Mouse (Mus musculus): Measurements from ENCODE around the gene Stab2. TPM values are rescaled to one million over a fixed set of nuclear protein-coding genes. Genes with fewer than 3 reads are reported as not detected.

Gene Stab2
- polyA plus RNA-seq, 1 experiment from 2014 or later, result 1.1 TPM

- Histone ChIP-seq H3K9me3 (ENCODE audit: control insufficient read depth, low read depth, low read length) (no peaks in the 10 kb centered on the region), H3K4me2 (replicated peaks; ENCODE audit: low read depth, low read length) (no peak overlapping the region), H3K36me3 (ENCODE audit: control insufficient read depth, insufficient read depth, low read length) (no peaks in the 10 kb centered on the region), H3K27me3 (ENCODE audit: control insufficient read depth, insufficient read depth, low read length) (no peaks in the 10 kb centered on the region), H3K4me1 (ENCODE audit: control insufficient read depth, insufficient read depth, low read length) (no peaks in the 10 kb centered on the region), H3K9ac (replicated peaks; ENCODE audit: low read depth, low read length) (no peak overlapping the region), H3K4me3 (ENCODE audit: low read depth, low read length) (no peak overlapping the region), H3K27ac (ENCODE audit: low read length) (no peak overlapping the region)
- 33% methylated on average over 5 of the region's 5 CpGs for WGBS
- ATAC-seq (ENCODE audit: insufficient number of reproducible peaks, insufficient read depth, low FRiP score, low read depth), result no peak
These were observed 7.6 kb upstream of the Stab2 start for GRCm38 (mm10) chr10:87015403-87015802.

GRCm38 (mm10) chr10:87014391-87014965 lies 6.7 kb upstream of the Stab2 start:
- Histone ChIP-seq H3K9ac (replicated peaks; ENCODE audit: low read depth, low read length) (no peak overlapping the region), H3K27me3 (ENCODE audit: control insufficient read depth, insufficient read depth, low read length) (no peaks in the 10 kb centered on the region), H3K4me2 (replicated peaks; ENCODE audit: low read depth, low read length) (no peak overlapping the region), H3K27ac (ENCODE audit: low read length) (no peak overlapping the region), H3K36me3 (ENCODE audit: control insufficient read depth, insufficient read depth, low read length) (no peaks in the 10 kb centered on the region), H3K9me3 (ENCODE audit: control insufficient read depth, low read depth, low read length) (no peaks in the 10 kb centered on the region), H3K4me1 (ENCODE audit: control insufficient read depth, insufficient read depth, low read length) (no peaks in the 10 kb centered on the region), H3K4me3 (ENCODE audit: low read depth, low read length) (no peak overlapping the region)
- 65% methylated on average over 7 of the region's 7 CpGs for WGBS
- no peak for ATAC-seq (ENCODE audit: insufficient number of reproducible peaks, insufficient read depth, low FRiP score, low read depth)

DNA sequence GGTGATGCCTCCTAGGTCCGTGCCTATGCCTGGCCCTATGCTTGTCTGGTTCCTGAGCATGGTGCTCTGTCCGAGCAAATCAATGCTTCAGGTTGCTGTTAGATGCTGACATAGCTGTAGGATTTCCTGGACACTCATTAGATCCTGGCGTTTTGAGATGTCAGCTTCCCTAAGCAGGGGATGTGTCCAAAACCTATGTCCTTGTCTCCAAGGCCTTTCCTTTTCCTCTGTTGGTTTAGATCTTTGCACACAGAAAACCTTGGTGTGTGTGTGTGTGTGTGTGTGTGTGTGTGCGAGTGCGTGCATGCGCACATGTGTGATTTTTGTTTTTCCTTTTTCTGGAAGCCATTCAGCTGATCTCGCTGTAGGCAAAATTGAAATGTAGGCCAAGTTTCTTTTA lies 4.3 kb upstream of the Stab2 start:
- ATAC-seq (ENCODE audit: insufficient number of reproducible peaks, insufficient read depth, low FRiP score, low read depth), result no peak
- H3K9ac ChIP-seq (replicated peaks; ENCODE audit: low read depth, low read length), result no peak overlapping the region
- H3K9me3 ChIP-seq (ENCODE audit: control insufficient read depth, low read depth, low read length), result no peaks in the 10 kb centered on the region
- no peak overlapping the region for H3K4me3 ChIP-seq (ENCODE audit: low read depth, low read length)
- H3K27ac ChIP-seq (ENCODE audit: low read length), result no peak overlapping the region
- 0 out of 2 replicates have a peak, but pooled peaks cover 2% of the 10 kb centered on the region for H3K4me1 ChIP-seq (ENCODE audit: control insufficient read depth, insufficient read depth, low read length)
- WGBS, result 88% methylated on average over 7 of the region's 7 CpGs
- H3K4me2 ChIP-seq (replicated peaks; ENCODE audit: low read depth, low read length), result no peak overlapping the region
- H3K27me3 ChIP-seq (ENCODE audit: control insufficient read depth, insufficient read depth, low read length), result no peaks in the 10 kb centered on the region
- H3K36me3 ChIP-seq (ENCODE audit: control insufficient read depth, insufficient read depth, low read length), result no peaks in the 10 kb centered on the region

- Histone ChIP-seq H3K27ac (ENCODE audit: low read length) (no peak overlapping the region), H3K9me3 (ENCODE audit: control insufficient read depth, low read depth, low read length) (no peaks in the 10 kb centered on the region), H3K4me1 (ENCODE audit: control insufficient read depth, insufficient read depth, low read length) (0 out of 2 replicates have a peak, but pooled peaks cover 2% of the 10 kb centered on the region), H3K9ac (replicated peaks; ENCODE audit: low read depth, low read length) (no peak overlapping the region), H3K36me3 (ENCODE audit: control insufficient read depth, insufficient read depth, low read length) (no peaks in the 10 kb centered on the region), H3K4me3 (ENCODE audit: low read depth, low read length) (no peak overlapping the region), H3K4me2 (replicated peaks; ENCODE audit: low read depth, low read length) (no peak overlapping the region), H3K27me3 (ENCODE audit: control insufficient read depth, insufficient read depth, low read length) (no peaks in the 10 kb centered on the region)
- 78% methylated on average over 3 of the region's 3 CpGs for WGBS
- ATAC-seq (ENCODE audit: insufficient number of reproducible peaks, insufficient read depth, low FRiP score, low read depth), result no peak
These were observed 332 bp upstream of the Stab2 start for GRCm38 (mm10) chr10:87008215-87008499.

DNA sequence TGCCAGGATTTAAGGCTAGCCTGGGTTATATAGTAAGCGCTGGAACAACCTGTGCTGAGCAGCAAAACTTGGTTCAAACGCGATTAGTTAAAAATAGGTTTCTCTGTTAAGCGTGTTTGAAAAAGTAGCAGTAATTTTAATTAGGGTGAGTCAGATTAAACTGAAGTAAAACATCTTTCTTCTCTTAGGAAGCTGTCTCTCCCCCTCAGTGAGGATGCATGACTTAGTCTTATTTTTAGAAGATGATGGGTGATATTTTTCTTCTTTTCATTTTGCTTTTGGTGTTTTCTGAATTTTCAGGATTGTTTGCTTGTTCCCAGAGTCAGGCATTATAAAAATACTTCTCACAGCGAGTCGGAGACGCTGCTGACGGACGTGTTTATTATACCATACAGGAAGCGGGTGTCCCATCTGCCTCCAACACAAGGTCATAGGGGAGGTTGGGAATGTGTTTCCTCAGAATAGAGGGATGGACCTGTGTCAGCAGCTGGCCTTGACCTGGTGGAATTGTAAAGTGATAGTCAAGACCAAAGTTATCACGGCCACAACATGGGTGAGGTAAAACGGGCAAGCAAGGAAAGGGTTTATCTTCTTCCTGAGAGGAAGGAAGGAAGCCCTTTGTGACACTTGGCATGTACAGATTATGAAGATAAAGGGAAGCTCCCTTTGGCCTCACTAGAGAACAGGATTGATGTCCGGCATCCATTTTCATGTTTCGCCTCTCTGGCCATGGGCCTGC lies 15.4 kb downstream of the Stab2 start:
- H3K4me2 ChIP-seq (replicated peaks; ENCODE audit: low read depth, low read length), result no peak overlapping the region
- H3K9me3 ChIP-seq (ENCODE audit: control insufficient read depth, low read depth, low read length), result no peaks in the 10 kb centered on the region
- H3K27me3 ChIP-seq (ENCODE audit: control insufficient read depth, insufficient read depth, low read length), result no peaks in the 10 kb centered on the region
- H3K4me1 ChIP-seq (ENCODE audit: control insufficient read depth, insufficient read depth, low read length), result no peaks in the 10 kb centered on the region
- no peaks in the 10 kb centered on the region for H3K36me3 ChIP-seq (ENCODE audit: control insufficient read depth, insufficient read depth, low read length)
- no peak overlapping the region for H3K4me3 ChIP-seq (ENCODE audit: low read depth, low read length)
- WGBS, result 65% methylated on average over 14 of the region's 14 CpGs
- no peak overlapping the region for H3K9ac ChIP-seq (replicated peaks; ENCODE audit: low read depth, low read length)
- no peak for ATAC-seq (ENCODE audit: insufficient number of reproducible peaks, insufficient read depth, low FRiP score, low read depth)
- H3K27ac ChIP-seq (ENCODE audit: low read length), result no peak overlapping the region

DNA sequence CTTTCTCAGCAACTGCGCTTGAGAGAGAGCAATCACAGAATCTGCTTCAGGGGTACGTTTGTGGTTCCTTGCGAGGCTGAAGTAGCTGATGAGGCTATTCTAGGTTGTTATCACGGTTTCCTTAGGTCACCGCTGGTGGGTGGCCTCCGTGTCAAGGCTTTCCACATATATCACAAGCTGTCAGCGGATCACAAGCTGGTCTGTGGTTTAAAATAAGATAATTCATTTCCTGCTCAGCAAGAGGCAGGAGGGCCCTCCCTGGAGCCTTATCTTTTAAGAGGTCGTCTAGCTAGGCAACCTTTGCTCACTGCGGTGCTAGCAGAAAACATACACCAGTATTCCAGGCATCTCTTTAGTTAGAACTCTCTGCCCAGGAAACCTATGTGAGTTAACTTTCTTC lies 17.2 kb downstream of the Stab2 start:
- Histone ChIP-seq H3K9ac (replicated peaks; ENCODE audit: low read depth, low read length) (no peak overlapping the region), H3K27me3 (ENCODE audit: control insufficient read depth, insufficient read depth, low read length) (no peaks in the 10 kb centered on the region), H3K4me2 (replicated peaks; ENCODE audit: low read depth, low read length) (no peak overlapping the region), H3K27ac (ENCODE audit: low read length) (no peak overlapping the region), H3K9me3 (ENCODE audit: control insufficient read depth, low read depth, low read length) (no peaks in the 10 kb centered on the region), H3K4me1 (ENCODE audit: control insufficient read depth, insufficient read depth, low read length) (no peaks in the 10 kb centered on the region), H3K36me3 (ENCODE audit: control insufficient read depth, insufficient read depth, low read length) (no peaks in the 10 kb centered on the region), H3K4me3 (ENCODE audit: low read depth, low read length) (no peak overlapping the region)
- peak; percentile 67; the same call in 1 of the 2 replicates for ATAC-seq (ENCODE audit: insufficient number of reproducible peaks, insufficient read depth, low FRiP score, low read depth)
- 30% methylated on average over 9 of the region's 9 CpGs for WGBS

- ATAC-seq (ENCODE audit: insufficient number of reproducible peaks, insufficient read depth, low FRiP score, low read depth), result no peak
- H3K9me3 ChIP-seq (ENCODE audit: control insufficient read depth, low read depth, low read length), result no peaks in the 10 kb centered on the region
- no peak overlapping the region for H3K4me2 ChIP-seq (replicated peaks; ENCODE audit: low read depth, low read length)
- H3K27ac ChIP-seq (ENCODE audit: low read length), result no peak overlapping the region
- H3K27me3 ChIP-seq (ENCODE audit: control insufficient read depth, insufficient read depth, low read length), result no peaks in the 10 kb centered on the region
- no peak overlapping the region for H3K4me3 ChIP-seq (ENCODE audit: low read depth, low read length)
- H3K36me3 ChIP-seq (ENCODE audit: control insufficient read depth, insufficient read depth, low read length), result no peaks in the 10 kb centered on the region
- no peaks in the 10 kb centered on the region for H3K4me1 ChIP-seq (ENCODE audit: control insufficient read depth, insufficient read depth, low read length)
- 76% methylated on average over 8 of the region's 8 CpGs for WGBS
- H3K9ac ChIP-seq (replicated peaks; ENCODE audit: low read depth, low read length), result no peak overlapping the region
These were observed 18.0 kb downstream of the Stab2 start for GRCm38 (mm10) chr10:86989838-86990237.

- H3K9me3 ChIP-seq (ENCODE audit: control insufficient read depth, low read depth, low read length), result no peaks in the 10 kb centered on the region
These were observed 31.7 kb downstream of the Stab2 start for GRCm38 (mm10) chr10:86976001-86976726.

More at GRCm38 (mm10) chr10:86976001-86976726, 31.7 kb downstream of the Stab2 start:
- no peaks in the 10 kb centered on the region for H3K36me3 ChIP-seq (ENCODE audit: control insufficient read depth, insufficient read depth, low read length)
- H3K4me2 ChIP-seq (replicated peaks; ENCODE audit: low read depth, low read length), result no peak overlapping the region
- H3K4me3 ChIP-seq (ENCODE audit: low read depth, low read length), result no peak overlapping the region
- no peak overlapping the region for H3K9ac ChIP-seq (replicated peaks; ENCODE audit: low read depth, low read length)
- H3K27me3 ChIP-seq (ENCODE audit: control insufficient read depth, insufficient read depth, low read length), result no peaks in the 10 kb centered on the region
- WGBS, result 78% methylated on average over 5 of the region's 5 CpGs
- no peak for ATAC-seq (ENCODE audit: insufficient number of reproducible peaks, insufficient read depth, low FRiP score, low read depth)
- H3K4me1 ChIP-seq (ENCODE audit: control insufficient read depth, insufficient read depth, low read length), result no peaks in the 10 kb centered on the region
- no peak overlapping the region for H3K27ac ChIP-seq (ENCODE audit: low read length)

Data from stomach, embryonic 14.5 days (tissue).